Mouse (Mus musculus) ES-Bruce4 (cell line): ENCODE results near the gene Coro1c. TPM values are rescaled to one million over a fixed set of nuclear protein-coding genes. Genes with fewer than 3 reads are reported as not detected.

Experiments used
- H3K27ac ChIP-seq: 2 replicates; pipeline ENCODE4 v1.5.1; 2012; ENCODE audit warnings: low read length, inconsistent platforms; ENCODE audit not compliant: insufficient read depth
- H3K27me3 ChIP-seq: 2 replicates; pipeline ENCODE4 v1.6.1; 2012; ENCODE audit warnings: mild to moderate bottlenecking, low read length, inconsistent platforms; ENCODE audit not compliant: control insufficient read depth, poor library complexity, insufficient read depth, severe bottlenecking
- H3K36me3 ChIP-seq: 2 replicates; pipeline ENCODE4 v1.6.1; 2012; ENCODE audit warnings: inconsistent platforms, mild to moderate bottlenecking, low read length, moderate library complexity; ENCODE audit not compliant: control insufficient read depth, poor library complexity, insufficient read depth, severe bottlenecking
- H3K4me1 ChIP-seq: one replicate; pipeline ENCODE4 v1.8.1; 2011; ENCODE audit warnings: low read length; ENCODE audit not compliant: control insufficient read depth, insufficient read depth
- H3K4me3 ChIP-seq: 2 replicates; pipeline ENCODE4 v1.5.1; 2011; ENCODE audit warnings: low read depth, mild to moderate bottlenecking, low read length
- H3K9ac ChIP-seq: 2 replicates; pipeline ENCODE4 v1.6.1; 2012; ENCODE audit warnings: low read depth, mild to moderate bottlenecking, inconsistent platforms; ENCODE audit not compliant: poor library complexity, severe bottlenecking
- H3K9me3 ChIP-seq: replicated peaks from 2 replicates; pipeline ENCODE4 v1.6.1; 2012; ENCODE audit warnings: mild to moderate bottlenecking, low read length, inconsistent platforms; ENCODE audit not compliant: control insufficient read depth, poor library complexity, insufficient read depth, severe bottlenecking
- CTCF ChIP-seq: IDR thresholded peaks from one replicate; pipeline ENCODE4 v1.8.1; 2011; ENCODE audit warnings: low read depth, low read length
- EP300 ChIP-seq: IDR thresholded peaks from 2 replicates; pipeline ENCODE4 v1.6.1; 2011; ENCODE audit warnings: low read depth, low read length; ENCODE audit not compliant: insufficient read depth
- POLR2A ChIP-seq: IDR thresholded peaks from one replicate; pipeline ENCODE4 v1.8.1; 2011; ENCODE audit warnings: low read length; ENCODE audit not compliant: insufficient read depth
- polyA plus RNA-seq: library from polyadenylated mRNA; stranded (reverse); fragments of >200 nt; gene quantifications from 2 replicates; pipeline ENCODE4 v1.2.4, GENCODE M21; 2011; ENCODE audit warnings: low read depth; ENCODE audit not compliant: missing spikeins, insufficient read depth, insufficient read length

Gene Coro1c
- polyA plus RNA-seq, 1 experiment, result 174 TPM

GRCm38 (mm10) chr5:113885623-113886022, 22.9 kb downstream of the Coro1c start:
- H3K27me3 ChIP-seq, result no peaks in the 10 kb centered on the region
- no peaks in the 10 kb centered on the region for H3K36me3 ChIP-seq
- TF ChIP-seq EP300, result no peak
- TF ChIP-seq POLR2A, result no peak
- no peak for TF ChIP-seq CTCF
- no peaks in the 10 kb centered on the region for H3K9me3 ChIP-seq
- peaks cover 14% of the 10 kb centered on the region for H3K4me1 ChIP-seq
- H3K9ac ChIP-seq, result no peak overlapping the region
- no peak overlapping the region for H3K27ac ChIP-seq
- no peak overlapping the region for H3K4me3 ChIP-seq

- TF ChIP-seq EP300 (no peak), POLR2A (no peak), CTCF (no peak)
- H3K27me3 ChIP-seq, result no peaks in the 10 kb centered on the region
- no peak overlapping the region for H3K27ac ChIP-seq
- no peaks in the 10 kb centered on the region for H3K36me3 ChIP-seq
- H3K4me1 ChIP-seq, result peaks cover 16% of the 10 kb centered on the region
- H3K9ac ChIP-seq, result no peak overlapping the region
- H3K4me3 ChIP-seq, result no peak overlapping the region
- H3K9me3 ChIP-seq, result no peaks in the 10 kb centered on the region
Measured at GRCm38 (mm10) chr5:113884750-113885149, 23.8 kb downstream of the Coro1c start.

GRCm38 (mm10) chr5:113883384-113883771, 25.2 kb downstream of the Coro1c start:
- TF ChIP-seq EP300 (no peak), CTCF (no peak), POLR2A (no peak)
- H3K9ac ChIP-seq, result no peak overlapping the region
- H3K4me1 ChIP-seq, result peaks cover 21% of the 10 kb centered on the region
- no peaks in the 10 kb centered on the region for H3K9me3 ChIP-seq
- H3K27ac ChIP-seq, result no peak overlapping the region
- H3K4me3 ChIP-seq, result no peak overlapping the region
- H3K36me3 ChIP-seq, result no peaks in the 10 kb centered on the region
- no peaks in the 10 kb centered on the region for H3K27me3 ChIP-seq

GRCm38 (mm10) chr5:113882566-113883383, 25.8 kb downstream of the Coro1c start:
- TF ChIP-seq POLR2A (no peak), CTCF (no peak), EP300 (no peak)
- peaks cover 21% of the 10 kb centered on the region for H3K4me1 ChIP-seq
- H3K9me3 ChIP-seq, result no peaks in the 10 kb centered on the region
- H3K36me3 ChIP-seq, result no peaks in the 10 kb centered on the region
- H3K27me3 ChIP-seq, result no peaks in the 10 kb centered on the region
- no peak overlapping the region for H3K9ac ChIP-seq
- H3K27ac ChIP-seq, result no peak overlapping the region
- no peak overlapping the region for H3K4me3 ChIP-seq

- Histone ChIP-seq H3K4me1 (peaks cover 21% of the 10 kb centered on the region), H3K27ac (no peak overlapping the region), H3K9ac (no peak overlapping the region), H3K9me3 (no peaks in the 10 kb centered on the region), H3K27me3 (no peaks in the 10 kb centered on the region), H3K36me3 (no peaks in the 10 kb centered on the region), H3K4me3 (no peak overlapping the region)
- no peak for TF ChIP-seq EP300
- TF ChIP-seq POLR2A, result no peak
- TF ChIP-seq CTCF, result no peak
Measured at GRCm38 (mm10) chr5:113881136-113881535, 27.4 kb downstream of the Coro1c start.

GRCm38 (mm10) chr5:113878943-113879617, 29.5 kb downstream of the Coro1c start:
- Histone ChIP-seq H3K36me3 (no peaks in the 10 kb centered on the region), H3K9ac (no peak overlapping the region), H3K27ac (no peak overlapping the region), H3K27me3 (no peaks in the 10 kb centered on the region), H3K4me1 (peaks cover 21% of the 10 kb centered on the region), H3K9me3 (no peaks in the 10 kb centered on the region), H3K4me3 (no peak overlapping the region)
- TF ChIP-seq EP300, result 0 out of 2 replicates have a peak, but pooled peaks have one; percentile 23
- no peak for TF ChIP-seq POLR2A
